Mouse (Mus musculus): ENCODE data around the gene Aar2.

DNA sequence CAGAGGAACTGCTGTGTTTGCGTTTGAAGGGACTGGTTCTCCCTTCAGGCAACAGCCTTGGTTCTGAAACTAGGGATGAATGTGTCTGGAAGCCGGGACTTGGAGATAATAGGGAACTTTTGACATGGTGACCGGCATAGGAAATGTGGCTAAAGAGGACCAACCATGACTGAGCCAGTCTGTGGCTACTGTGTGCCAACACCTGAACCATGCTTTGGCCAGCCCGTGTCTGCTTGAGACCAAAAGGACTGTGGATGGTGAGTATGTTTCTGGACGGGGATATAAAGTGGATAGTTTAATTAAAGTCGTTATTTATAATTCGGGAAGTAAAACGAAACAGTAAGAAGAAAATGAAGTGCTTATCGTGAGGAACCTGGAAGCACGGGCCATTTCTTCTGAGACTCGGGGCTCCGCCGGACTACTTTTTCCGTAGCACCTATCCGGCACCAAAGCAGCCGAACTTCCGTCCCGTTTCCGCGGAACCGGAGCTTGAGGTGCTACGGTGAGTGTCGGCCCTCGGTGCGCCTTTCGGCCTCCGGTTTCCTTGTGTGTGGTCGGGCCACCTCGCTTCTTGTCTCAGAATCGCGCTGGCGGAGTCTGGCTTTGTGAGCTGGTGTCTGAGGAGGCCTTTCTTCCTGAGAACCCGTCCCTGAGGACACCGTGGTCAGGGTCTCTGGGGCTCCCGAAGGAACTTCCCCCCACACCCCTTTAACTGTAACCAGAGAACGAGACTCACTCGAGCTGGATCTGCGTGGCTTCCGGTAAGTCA, at the start of gene Aar2:
- no peak for TF ChIP-seq ZNF384 (IDR thresholded peaks at IDR 0.05; ENCODE audit: low read depth, low read length)
- no peak for TF ChIP-seq CTCF (conservative IDR thresholded peaks at IDR 0.05 in 1 of 2, IDR thresholded peaks at IDR 0.05 in 1 of 2; ENCODE audit: low read depth in 2 of 2, low read length in 2 of 2)
- TF ChIP-seq NELFE (IDR thresholded peaks at IDR 0.05; ENCODE audit: low read depth, low read length): peak; percentile 63
- TF ChIP-seq RAD21 (IDR thresholded peaks at IDR 0.05; ENCODE audit: low read depth, low read length): no peak
- TF ChIP-seq TBP (conservative IDR thresholded peaks at IDR 0.05; ENCODE audit: low read depth, low read length): peak; percentile 91
- TF ChIP-seq UBTF (IDR thresholded peaks at IDR 0.05; ENCODE audit: low read depth, low read length): no peak
- TF ChIP-seq ZC3H11A (IDR thresholded peaks at IDR 0.05; ENCODE audit: low read depth, low read length): no peak
- no peak for TF ChIP-seq MAX (IDR thresholded peaks at IDR 0.05; ENCODE audit: low read length)
- no peak for TF ChIP-seq USF1 (IDR thresholded peaks at IDR 0.05; ENCODE audit: low read depth, low read length)
- no peak for TF ChIP-seq EP300 (IDR thresholded peaks at IDR 0.05; ENCODE audit: low read length)
- no peak for TF ChIP-seq POLR2AphosphoS2 (IDR thresholded peaks at IDR 0.05; ENCODE audit: low read depth, low read length)
- TF ChIP-seq POLR2A (IDR thresholded peaks at IDR 0.05; ENCODE audit: low read depth, low read length): peak; percentile 93
- TF ChIP-seq MYC (IDR thresholded peaks at IDR 0.05; ENCODE audit: low read depth, low read length): no peak
- peak; percentile 63 for TF ChIP-seq IRF4 (IDR thresholded peaks at IDR 0.05; ENCODE audit: low read depth, low read length)
